Mouse (Mus musculus) c-Kit-positive CD71-positive TER-119-positive erythroid progenitor cells, embryonic 14.5 days (primary cell): Measurements from ENCODE around the gene Aanat.
"Not testable (repeated sequence)": the region's sequence is repeated elsewhere in the genome, so short reads cannot be mapped to it uniquely, and the experiment has no call there.

ENCODE experiments used
- DNase-seq: peaks from one replicate; pipeline ENCODE4 v3.0.0-alpha.2; 2013; ENCODE audit warnings: low spot score

Aanat gene

GRCm38 (mm10) chr11:116629472-116629871 lies 43.2 kb downstream of the Aanat start:
- DNase-seq: no peak

- no peak for DNase-seq
Observed at GRCm38 (mm10) chr11:116630171-116630965, 44.1 kb downstream of the Aanat start.

DNA sequence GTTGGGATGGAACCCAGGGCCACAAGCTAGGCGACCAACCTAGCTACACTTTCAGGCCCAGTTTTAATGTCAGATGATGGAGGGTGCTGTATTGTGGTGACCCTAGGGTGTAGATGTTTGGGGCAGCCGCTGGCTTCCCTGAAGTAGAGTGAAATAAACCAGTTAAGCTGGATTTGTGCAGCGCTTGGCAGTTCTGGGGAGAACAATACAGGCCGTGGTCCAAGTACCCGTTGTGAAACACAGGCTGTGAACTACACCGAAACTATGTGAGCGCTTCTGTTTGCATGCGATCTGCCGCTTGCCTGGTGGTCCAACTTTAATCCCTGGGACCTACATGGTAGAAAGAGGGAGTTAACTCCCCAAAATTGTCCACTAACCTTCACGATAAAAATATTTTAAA lies 46.7 kb downstream of the Aanat start:
- no peak for DNase-seq

DNA sequence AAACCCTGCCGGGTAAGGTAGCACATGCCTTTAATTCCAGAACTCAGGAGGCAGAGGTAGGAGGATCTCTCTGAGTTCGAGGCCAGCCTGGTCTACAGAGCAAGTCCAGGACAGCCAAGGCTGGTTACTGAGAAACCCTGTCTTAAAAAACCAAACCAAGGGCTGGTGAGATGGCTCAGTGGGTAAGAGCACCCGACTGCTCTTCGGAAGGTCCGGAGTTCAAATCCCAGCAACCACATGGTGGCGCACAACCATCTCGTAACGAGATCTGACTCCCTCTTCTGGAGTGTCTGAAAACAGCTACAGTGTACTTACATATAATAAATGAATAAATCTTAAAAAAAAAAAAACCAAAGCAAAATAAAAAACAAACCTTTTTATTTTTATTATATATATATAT lies 50.4 kb downstream of the Aanat start:
- not testable (repeated sequence) for DNase-seq

GRCm38 (mm10) chr11:116641168-116641567 lies 54.9 kb downstream of the Aanat start:
- peak; percentile 55 for DNase-seq

- no peak for DNase-seq
Observed at GRCm38 (mm10) chr11:116641731-116642130, 55.5 kb downstream of the Aanat start.

GRCm38 (mm10) chr11:116642681-116643578 lies 56.7 kb downstream of the Aanat start:
- peak; percentile 78 for DNase-seq

GRCm38 (mm10) chr11:116643579-116644224 lies 57.5 kb downstream of the Aanat start:
- DNase-seq: no peak

DNA sequence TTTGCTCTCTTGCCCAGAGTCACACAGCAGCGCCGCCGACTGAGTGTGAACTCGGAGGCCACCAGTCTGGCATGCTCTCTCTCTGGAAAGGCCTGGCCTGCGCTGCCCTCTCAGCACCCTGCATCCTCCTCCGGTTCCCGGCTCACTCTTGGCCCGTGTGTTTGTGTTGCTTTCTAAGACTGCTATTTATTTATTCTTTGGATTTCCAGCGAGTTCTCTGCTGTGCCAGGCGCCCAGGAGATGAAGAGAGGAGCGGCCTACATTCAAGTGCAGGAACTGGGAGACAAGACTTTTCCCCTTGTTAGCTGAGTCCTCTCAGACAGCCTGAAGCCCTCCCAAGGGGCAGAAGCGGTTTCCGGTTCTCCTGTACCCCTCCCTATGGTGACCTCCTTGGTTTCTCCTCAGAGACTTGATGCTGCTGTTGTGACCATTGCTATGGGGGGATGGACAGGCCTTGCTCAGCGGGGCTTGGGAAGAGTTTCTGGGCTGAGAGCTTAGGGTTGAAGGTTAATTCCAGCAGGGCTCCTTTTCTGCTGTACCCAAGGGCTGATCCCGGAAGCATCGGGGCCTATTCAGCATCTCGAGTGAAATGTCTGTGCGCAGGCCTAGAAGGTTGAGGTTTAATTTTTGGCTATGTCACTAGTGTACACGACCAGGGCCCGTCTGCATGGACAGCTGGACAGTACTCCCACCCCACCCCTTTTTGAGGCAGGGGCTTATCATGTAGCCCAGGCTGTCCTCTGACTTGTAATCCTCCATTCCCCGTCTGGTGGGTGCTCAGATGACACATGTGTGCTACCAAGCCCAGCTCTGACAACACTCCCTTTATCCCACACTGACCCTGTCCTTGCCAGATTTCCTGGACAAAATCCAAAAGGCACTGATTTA lies 58.2 kb downstream of the Aanat start:
- no peak for DNase-seq

DNA sequence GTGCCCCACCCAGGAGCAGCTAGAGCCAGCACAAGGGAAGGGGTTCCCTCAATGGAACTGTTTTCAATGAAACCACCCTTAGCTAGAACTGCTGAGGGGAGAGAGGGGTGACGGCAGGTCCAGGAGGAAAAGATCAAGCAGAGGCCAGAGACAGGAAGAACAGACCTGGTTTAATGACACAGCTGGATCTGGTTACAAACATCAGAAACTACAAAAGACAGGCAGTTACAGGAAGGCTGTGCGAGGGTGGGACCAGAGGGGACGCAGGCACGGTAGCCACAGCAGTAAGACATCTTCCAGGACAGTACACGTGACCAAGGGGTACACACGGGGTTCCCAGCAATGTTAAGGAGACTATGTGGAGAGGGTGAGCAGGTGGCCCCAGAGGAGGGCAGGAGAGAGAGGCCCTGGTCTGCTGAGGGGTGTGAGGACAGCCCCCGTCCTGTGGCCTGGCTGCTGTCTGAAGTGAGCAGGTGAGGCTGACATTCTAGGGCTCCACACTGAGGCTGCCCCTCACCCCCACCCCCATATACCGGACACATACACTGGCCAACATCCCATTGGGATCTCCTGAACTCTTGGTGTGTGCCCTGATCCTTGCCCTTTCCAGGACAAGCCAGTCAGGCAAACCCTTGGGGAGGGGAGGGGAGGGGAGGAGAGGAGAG lies 59.3 kb downstream of the Aanat start:
- DNase-seq: no peak

GRCm38 (mm10) chr11:116646136-116646535 lies 59.9 kb downstream of the Aanat start:
- DNase-seq: no peak

- no peak for DNase-seq
Observed at GRCm38 (mm10) chr11:116646771-116647170, 60.5 kb downstream of the Aanat start.
